Mouse (Mus musculus) testis, adult 2 months (tissue): Measurements from ENCODE around the gene Pdcd10. TPM values are rescaled to one million over a fixed set of nuclear protein-coding genes. Genes with fewer than 3 reads are reported as not detected.

ENCODE experiments used
- H3K27ac ChIP-seq: fragments of 200-500 bp; 2 replicates; pipeline ENCODE4 v1.5.1; 2012; ENCODE audit warnings: low read depth, low read length; ENCODE audit not compliant: control insufficient read depth, insufficient read depth
- H3K27me3 ChIP-seq: fragments of 200-500 bp; 2 replicates; pipeline ENCODE4 v1.6.1; 2012; ENCODE audit warnings: mild to moderate bottlenecking, low read length, moderate library complexity; ENCODE audit not compliant: control insufficient read depth, insufficient read depth
- H3K36me3 ChIP-seq: fragments of 200-500 bp; 2 replicates; pipeline ENCODE4 v1.6.1; 2012; ENCODE audit warnings: mild to moderate bottlenecking, low read length; ENCODE audit not compliant: control insufficient read depth, insufficient read depth
- H3K4me1 ChIP-seq: fragments of 200-500 bp; 2 replicates; pipeline ENCODE4 v1.6.1; 2012; ENCODE audit warnings: low read length; ENCODE audit not compliant: control insufficient read depth, insufficient read depth
- H3K4me3 ChIP-seq: fragments of 200-500 bp; 2 replicates; pipeline ENCODE4 v1.5.1; 2012; ENCODE audit warnings: low read depth, mild to moderate bottlenecking, low read length, moderate library complexity, mixed read lengths; ENCODE audit not compliant: control insufficient read depth
- CTCF ChIP-seq: fragments of 200-500 bp; IDR thresholded peaks from 2 replicates; pipeline ENCODE4 v1.5.1; 2012; ENCODE audit warnings: low read depth, mild to moderate bottlenecking, inconsistent platforms, low read length, moderate library complexity; ENCODE audit not compliant: control insufficient read depth, insufficient read depth, insufficient replicate concordance
- POLR2A ChIP-seq: fragments of 200-500 bp; IDR thresholded peaks from 2 replicates; pipeline ENCODE4 v1.6.1; 2012; ENCODE audit warnings: low read depth, mild to moderate bottlenecking, inconsistent platforms, low read length, moderate library complexity; ENCODE audit not compliant: control insufficient read depth
- polyA plus RNA-seq: library from polyadenylated mRNA; depleted of rRNA; stranded (reverse); fragments of >200 nt; gene quantifications from 2 replicates; pipeline ENCODE4 v1.2.3, GENCODE M21; 2012; rRNA removed

The Pdcd10 gene
- 8.1 and 11.5 TPM in 2 replicates for polyA plus RNA-seq

GRCm38 (mm10) chr3:75556695-75557291, at the start of gene Pdcd10:
Gene Pdcd10 (minus strand): TSS chr3:75556856.
- H3K4me3 ChIP-seq: peak within 1 kb of the TSS; percentile 90
- H3K27ac ChIP-seq: peak within 1 kb of the TSS; percentile 86
- TF ChIP-seq POLR2A: no peak; the same call in none of the 2 replicates
- TF ChIP-seq CTCF: 0 out of 2 replicates have a peak, but pooled peaks have one; percentile 15
- no peaks in the 10 kb centered on the region for H3K36me3 ChIP-seq
- H3K4me1 ChIP-seq: peaks cover 7% of the 10 kb centered on the region
- H3K27me3 ChIP-seq: no peaks in the 10 kb centered on the region

GRCm38 (mm10) chr3:75584898-75585297, 28.2 kb upstream of the Pdcd10 start:
- TF ChIP-seq CTCF (no peak), POLR2A (no peak)
- no peak overlapping the region for H3K27ac ChIP-seq
- H3K4me1 ChIP-seq: no peaks in the 10 kb centered on the region
- H3K36me3 ChIP-seq: no peaks in the 10 kb centered on the region
- H3K27me3 ChIP-seq: no peaks in the 10 kb centered on the region
- no peak overlapping the region for H3K4me3 ChIP-seq

- Histone ChIP-seq H3K36me3 (no peaks in the 10 kb centered on the region), H3K4me1 (no peaks in the 10 kb centered on the region), H3K27me3 (no peaks in the 10 kb centered on the region), H3K27ac (no peak overlapping the region), H3K4me3 (no peak overlapping the region)
- no peak for TF ChIP-seq CTCF
- no peak for TF ChIP-seq POLR2A
These were observed 26.6 kb upstream of the Pdcd10 start for GRCm38 (mm10) chr3:75583293-75583692.

- Histone ChIP-seq H3K4me1 (no peaks in the 10 kb centered on the region), H3K27me3 (no peaks in the 10 kb centered on the region), H3K4me3 (no peak overlapping the region), H3K27ac (no peak overlapping the region), H3K36me3 (no peaks in the 10 kb centered on the region)
- peak; percentile 11; the same call in 1 of the 2 replicates for TF ChIP-seq CTCF
- TF ChIP-seq POLR2A: no peak
These were observed 22.7 kb upstream of the Pdcd10 start for GRCm38 (mm10) chr3:75579352-75579751.

GRCm38 (mm10) chr3:75575582-75575981, 18.9 kb upstream of the Pdcd10 start:
- Histone ChIP-seq H3K36me3 (no peaks in the 10 kb centered on the region), H3K4me1 (no peaks in the 10 kb centered on the region), H3K27me3 (no peaks in the 10 kb centered on the region), H3K27ac (no peak overlapping the region), H3K4me3 (no peak overlapping the region)
- no peak for TF ChIP-seq CTCF
- TF ChIP-seq POLR2A: no peak

- TF ChIP-seq CTCF (no peak), POLR2A (no peak)
- no peak overlapping the region for H3K4me3 ChIP-seq
- H3K4me1 ChIP-seq: no peaks in the 10 kb centered on the region
- no peaks in the 10 kb centered on the region for H3K36me3 ChIP-seq
- H3K27me3 ChIP-seq: no peaks in the 10 kb centered on the region
- H3K27ac ChIP-seq: no peak overlapping the region
These were observed 17.4 kb upstream of the Pdcd10 start for GRCm38 (mm10) chr3:75574074-75574473.

GRCm38 (mm10) chr3:75557292-75557691, 636 bp upstream of the Pdcd10 start, which contains the start of gene Serpini1:
Gene Serpini1 (plus strand): TSS chr3:75557547.
- peak within 1 kb of the TSS; percentile 86 for H3K27ac ChIP-seq
- peaks cover 7% of the 10 kb centered on the region for H3K4me1 ChIP-seq
- H3K27me3 ChIP-seq: no peaks in the 10 kb centered on the region
- peak within 1 kb of the TSS; percentile 90 for H3K4me3 ChIP-seq
- no peaks in the 10 kb centered on the region for H3K36me3 ChIP-seq
- TF ChIP-seq CTCF (no peak), POLR2A (peak; percentile 32; the same call in 1 of the 2 replicates)
